Mouse (Mus musculus) kidney, embryonic 16.5 days (tissue): ENCODE results near the gene Syndig1. TPM values are rescaled to one million over a fixed set of nuclear protein-coding genes. Genes with fewer than 3 reads are reported as not detected.

Experiments
- ATAC-seq: fragments of 200-750 bp; cut with Nextera tagmentation; 2 replicates; pipeline ENCODE4 v1.8.0; 2017; ENCODE audit warnings: moderate TSS enrichment; ENCODE audit not compliant: low FRiP score, low TSS enrichment
- H3K27ac ChIP-seq: fragments of 300-500 bp; sonication (generic); 2 replicates; pipeline ENCODE4 v1.5.1; 2014; ENCODE audit warnings: low read length
- H3K27me3 ChIP-seq: fragments of 300-500 bp; sonication (generic); 2 replicates; pipeline ENCODE4 v1.6.1; 2014; ENCODE audit warnings: low read length, control low read depth, mixed read lengths; ENCODE audit not compliant: insufficient read depth
- H3K36me3 ChIP-seq: fragments of 300-500 bp; sonication (generic); 2 replicates; pipeline ENCODE4 v1.6.1; 2014; ENCODE audit warnings: low read length, control low read depth, mixed read lengths; ENCODE audit not compliant: insufficient read depth
- H3K4me1 ChIP-seq: fragments of 300-500 bp; sonication (generic); 2 replicates; pipeline ENCODE4 v1.6.1; 2014; ENCODE audit warnings: low read length, control low read depth, mixed read lengths; ENCODE audit not compliant: insufficient read depth
- H3K4me2 ChIP-seq: fragments of 300-500 bp; sonication (generic); replicated peaks from 2 replicates; pipeline ENCODE4 v1.6.1; 2014; ENCODE audit warnings: low read depth, low read length
- H3K4me3 ChIP-seq: fragments of 300-500 bp; sonication (generic); 2 replicates; pipeline ENCODE4 v1.5.1; 2014; ENCODE audit warnings: mild to moderate bottlenecking, low read length
- H3K9ac ChIP-seq: fragments of 300-500 bp; sonication (generic); replicated peaks from 2 replicates; pipeline ENCODE4 v1.6.1; 2014; ENCODE audit warnings: low read length
- H3K9me3 ChIP-seq: fragments of 300-500 bp; sonication (generic); 2 replicates; pipeline ENCODE4 v1.6.1; 2016; ENCODE audit warnings: low read length, control low read depth
- WGBS: fragments of 180-500 bp; shearing (Covaris S2); extraction: QIAGEN DNeasy Blood & Tissue Kit; methylation state at CpG from one replicate; pipeline ENCODE4 v1.1.7; 2014; 5-methylcytosine and 5-hydroxymethylcytosine counted together
- polyA plus RNA-seq: library from polyadenylated mRNA; unstranded; fragments of >200 nt; fragmentation: Nextera tagmentation; extraction: Ambion mirVana; gene quantifications from 2 replicates; pipeline ENCODE4 v1.2.1, GENCODE M21; 2015

Gene Syndig1
- polyA plus RNA-seq, 1 experiment from 2014 or later, result 6.1 TPM

DNA sequence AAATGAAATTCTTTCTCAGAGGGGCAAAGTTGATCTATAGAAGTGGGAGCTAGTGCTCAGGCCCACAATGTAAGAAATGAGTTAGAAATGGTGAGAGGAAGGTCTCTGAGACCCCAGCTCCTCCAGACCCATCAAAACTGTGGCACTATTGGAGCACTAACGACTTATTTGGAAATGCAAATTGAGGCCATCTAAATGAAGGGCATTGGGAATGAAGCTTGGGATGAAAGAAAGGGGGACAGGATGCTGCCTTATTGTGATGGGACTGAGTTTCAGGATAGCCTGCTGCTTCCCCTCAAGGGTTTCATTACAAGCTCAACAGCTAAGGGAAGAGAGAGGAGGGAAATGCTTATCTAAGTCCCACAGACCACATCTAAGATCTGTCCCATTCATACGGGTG lies 110.6 kb downstream of the Syndig1 start:
- H3K9ac ChIP-seq, result no peak overlapping the region
- 42% methylated on average over 2 of the region's 2 CpGs for WGBS
- H3K4me1 ChIP-seq, result no peaks in the 10 kb centered on the region
- no peaks in the 10 kb centered on the region for H3K36me3 ChIP-seq
- no peaks in the 10 kb centered on the region for H3K9me3 ChIP-seq
- no peak overlapping the region for H3K4me3 ChIP-seq
- H3K27ac ChIP-seq, result no peak overlapping the region
- no peak for ATAC-seq
- no peaks in the 10 kb centered on the region for H3K27me3 ChIP-seq
- H3K4me2 ChIP-seq, result no peak overlapping the region

DNA sequence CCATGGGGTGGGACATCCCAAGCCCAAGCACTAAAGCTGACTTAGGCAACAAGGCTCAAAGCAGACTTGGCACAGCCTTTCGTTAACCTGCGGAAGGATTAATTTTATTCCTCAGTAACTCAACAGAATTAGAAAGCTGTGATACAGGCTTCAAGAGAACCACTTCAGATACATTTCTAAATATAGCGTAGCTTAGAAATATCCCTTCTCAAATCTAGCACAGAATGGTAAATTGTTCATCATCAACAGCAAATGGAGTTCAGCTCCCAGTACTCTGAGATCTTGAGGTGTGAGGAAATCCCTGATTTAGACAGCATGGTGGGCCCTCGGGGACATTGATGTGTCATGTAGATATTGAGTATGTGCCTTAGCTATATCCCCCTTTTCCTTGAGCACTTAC lies 121.6 kb downstream of the Syndig1 start:
- Histone ChIP-seq H3K27me3 (no peaks in the 10 kb centered on the region), H3K9me3 (no peaks in the 10 kb centered on the region), H3K27ac (no peak overlapping the region), H3K9ac (no peak overlapping the region), H3K4me2 (no peak overlapping the region), H3K36me3 (no peaks in the 10 kb centered on the region), H3K4me1 (no peaks in the 10 kb centered on the region), H3K4me3 (no peak overlapping the region)
- no peak for ATAC-seq
- WGBS, result 88% methylated on average over 4 of the region's 4 CpGs

DNA sequence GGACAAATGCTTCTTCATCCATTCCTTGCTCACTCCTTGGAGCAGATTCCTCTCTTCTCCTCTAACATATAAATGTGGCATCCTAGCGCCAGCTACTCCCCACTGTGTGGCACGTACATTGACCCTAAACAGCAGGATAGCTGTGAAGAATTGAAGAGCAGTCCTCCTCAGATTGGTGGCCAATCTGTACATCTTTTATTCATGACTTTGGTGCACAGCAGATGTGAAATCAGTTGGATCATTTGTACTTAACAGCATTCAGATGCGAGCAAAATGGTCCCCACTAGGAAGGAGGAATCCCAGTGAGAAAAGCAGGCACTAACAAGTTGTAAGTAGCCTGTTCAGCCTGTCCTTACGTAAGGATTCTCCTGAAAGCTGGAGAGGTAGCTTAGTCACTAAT lies 142.0 kb downstream of the Syndig1 start:
- Histone ChIP-seq H3K27ac (no peak overlapping the region), H3K36me3 (no peaks in the 10 kb centered on the region), H3K27me3 (no peaks in the 10 kb centered on the region), H3K4me3 (no peak overlapping the region), H3K4me1 (no peaks in the 10 kb centered on the region), H3K9me3 (no peaks in the 10 kb centered on the region), H3K4me2 (no peak overlapping the region), H3K9ac (no peak overlapping the region)
- WGBS, result 88% methylated on average over 4 of the region's 4 CpGs
- no peak for ATAC-seq

DNA sequence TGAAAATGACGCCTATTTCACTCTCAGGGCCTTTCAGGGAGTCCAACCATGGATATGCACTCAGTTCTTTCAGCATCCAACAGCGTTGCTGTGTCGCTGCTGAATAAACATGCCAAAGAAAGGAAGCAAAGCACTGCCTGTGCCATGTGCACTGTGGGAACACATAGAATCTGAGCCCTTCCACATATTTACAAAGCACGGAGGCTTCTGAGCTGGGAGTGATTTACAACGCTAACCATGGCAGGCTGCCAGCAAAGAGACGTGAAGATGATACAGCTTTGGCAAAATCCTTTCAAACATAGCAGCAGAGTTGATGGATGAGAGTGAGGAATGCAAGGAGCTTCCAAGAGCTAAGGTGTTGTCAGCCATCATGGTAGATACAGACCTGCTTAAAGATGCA lies 144.6 kb downstream of the Syndig1 start:
- Histone ChIP-seq H3K4me2 (no peak overlapping the region), H3K36me3 (no peaks in the 10 kb centered on the region), H3K9ac (no peak overlapping the region), H3K4me1 (no peaks in the 10 kb centered on the region), H3K27ac (no peak overlapping the region), H3K4me3 (no peak overlapping the region), H3K9me3 (no peaks in the 10 kb centered on the region), H3K27me3 (no peaks in the 10 kb centered on the region)
- ATAC-seq, result no peak
- WGBS, result 46% methylated on average over 6 of the region's 6 CpGs

DNA sequence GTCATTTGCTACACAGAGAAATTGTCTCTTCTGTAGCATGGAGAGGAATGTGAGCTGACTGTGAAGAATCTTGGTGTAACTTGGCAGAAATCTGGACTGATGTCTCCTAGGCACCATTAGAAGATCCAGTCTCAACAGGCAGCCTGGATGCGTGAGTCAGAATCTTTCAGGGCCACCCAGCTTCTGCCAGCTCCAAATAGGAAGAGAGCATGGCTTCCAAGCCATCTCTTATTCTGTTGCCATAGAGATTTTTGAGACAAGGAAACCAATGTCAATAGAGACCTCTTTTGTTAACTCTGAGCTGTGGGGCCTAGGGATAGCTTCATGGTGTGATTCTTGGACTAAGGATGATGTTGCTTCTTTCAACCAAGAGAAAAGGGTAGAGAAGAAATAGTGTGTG lies 151.4 kb downstream of the Syndig1 start:
- Histone ChIP-seq H3K36me3 (no peaks in the 10 kb centered on the region), H3K4me3 (no peak overlapping the region), H3K9me3 (no peaks in the 10 kb centered on the region), H3K4me2 (no peak overlapping the region), H3K27me3 (no peaks in the 10 kb centered on the region), H3K4me1 (no peaks in the 10 kb centered on the region), H3K27ac (no peak overlapping the region), H3K9ac (no peak overlapping the region)
- no peak for ATAC-seq
- 94% methylated on average over 1 of the region's 1 CpGs for WGBS

DNA sequence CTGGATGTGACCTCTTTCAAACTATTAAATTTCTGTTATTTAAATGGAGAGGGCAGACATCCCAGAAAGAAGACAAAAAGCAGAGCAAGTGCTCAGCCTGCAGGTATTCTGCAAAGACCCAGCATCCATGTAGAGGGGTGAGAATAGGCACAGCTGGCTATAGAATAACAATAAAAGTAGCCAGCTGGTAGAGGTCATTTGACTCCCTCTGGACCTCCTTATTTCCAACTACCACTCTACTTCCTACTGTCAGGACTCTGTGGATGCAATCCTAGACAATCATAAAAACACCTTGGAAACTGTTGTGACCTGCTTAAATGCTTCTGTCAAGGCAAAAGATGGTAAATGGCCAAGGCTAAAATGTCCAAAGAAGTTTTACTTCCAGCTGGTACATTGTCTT lies 153.5 kb downstream of the Syndig1 start:
- H3K9ac ChIP-seq, result no peak overlapping the region
- no peaks in the 10 kb centered on the region for H3K27me3 ChIP-seq
- H3K27ac ChIP-seq, result no peak overlapping the region
- no peak overlapping the region for H3K4me2 ChIP-seq
- H3K36me3 ChIP-seq, result no peaks in the 10 kb centered on the region
- ATAC-seq, result no peak
- H3K9me3 ChIP-seq, result no peaks in the 10 kb centered on the region
- no peaks in the 10 kb centered on the region for H3K4me1 ChIP-seq
- no peak overlapping the region for H3K4me3 ChIP-seq

DNA sequence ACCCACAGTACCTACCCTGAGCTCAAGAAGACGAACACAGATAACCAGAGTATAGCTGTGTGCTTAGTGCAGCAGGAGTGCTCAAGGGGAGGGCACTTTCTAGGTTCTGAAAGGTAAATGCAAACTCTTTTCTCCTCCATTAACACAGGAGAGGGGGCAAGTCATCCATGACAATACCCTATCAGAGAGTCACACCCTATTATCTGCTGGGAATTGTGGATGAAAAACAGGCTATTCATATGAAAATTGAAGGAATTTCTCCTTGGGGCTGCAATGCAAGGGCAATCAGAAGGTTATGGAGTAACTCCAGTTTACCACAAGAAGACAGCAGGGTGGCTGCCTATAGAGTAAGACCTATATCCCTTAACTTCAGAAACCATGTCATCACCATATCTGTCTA lies 154.1 kb downstream of the Syndig1 start:
- Histone ChIP-seq H3K27ac (no peak overlapping the region), H3K36me3 (no peaks in the 10 kb centered on the region), H3K4me1 (no peaks in the 10 kb centered on the region), H3K4me2 (no peak overlapping the region), H3K9me3 (no peaks in the 10 kb centered on the region), H3K27me3 (no peaks in the 10 kb centered on the region), H3K9ac (no peak overlapping the region), H3K4me3 (no peak overlapping the region)
- no peak for ATAC-seq
- WGBS, result 84% methylated on average over 1 of the region's 1 CpGs

DNA sequence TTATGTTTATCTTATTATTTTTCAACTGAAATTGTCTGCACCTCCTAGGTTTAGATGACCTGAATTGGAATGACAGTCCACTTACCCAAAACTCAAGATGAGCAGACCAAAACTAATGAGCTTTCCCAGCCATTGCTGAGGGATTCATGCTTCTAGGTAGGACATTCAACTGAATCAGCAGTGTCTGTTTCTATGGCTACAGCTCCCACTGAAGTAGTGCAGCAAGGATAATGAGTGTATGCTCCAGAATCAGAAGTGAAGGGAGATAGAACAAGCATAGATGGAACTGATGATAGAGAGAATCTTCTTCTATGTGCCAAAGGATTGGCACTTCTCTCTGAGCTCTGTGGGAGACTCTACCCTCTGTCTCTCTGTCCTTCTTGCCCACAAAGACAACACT lies 158.6 kb downstream of the Syndig1 start:
- Histone ChIP-seq H3K36me3 (no peaks in the 10 kb centered on the region), H3K27me3 (no peaks in the 10 kb centered on the region), H3K4me3 (no peak overlapping the region), H3K9ac (no peak overlapping the region), H3K9me3 (no peaks in the 10 kb centered on the region), H3K27ac (no peak overlapping the region), H3K4me1 (no peaks in the 10 kb centered on the region), H3K4me2 (no peak overlapping the region)
- no peak for ATAC-seq

DNA sequence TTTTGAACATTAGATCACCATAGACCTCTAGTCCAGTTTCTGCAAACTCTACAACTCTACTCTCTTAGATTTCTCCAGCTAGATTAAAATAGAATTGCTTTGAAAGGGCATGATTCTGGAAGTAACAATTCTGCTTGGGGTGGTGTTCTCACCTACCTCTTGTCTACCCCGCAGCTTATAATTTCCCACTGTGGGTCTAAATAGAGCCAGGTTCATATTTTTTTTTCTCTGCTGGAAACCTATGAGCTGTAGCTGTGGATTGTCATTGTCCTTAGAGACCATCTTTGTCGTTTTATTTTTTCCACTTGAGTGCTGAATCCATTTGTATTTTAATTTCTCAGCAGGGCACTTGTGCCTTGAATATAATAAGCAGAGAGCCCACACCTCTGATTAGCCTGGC lies 162.5 kb downstream of the Syndig1 start:
- no peaks in the 10 kb centered on the region for H3K27me3 ChIP-seq
- H3K9ac ChIP-seq, result no peak overlapping the region
- WGBS, result 66% methylated on average over 2 of the region's 2 CpGs
- no peaks in the 10 kb centered on the region for H3K4me1 ChIP-seq
- no peak for ATAC-seq
- no peaks in the 10 kb centered on the region for H3K9me3 ChIP-seq
- no peaks in the 10 kb centered on the region for H3K36me3 ChIP-seq
- H3K4me3 ChIP-seq, result no peak overlapping the region
- H3K27ac ChIP-seq, result no peak overlapping the region
- H3K4me2 ChIP-seq, result no peak overlapping the region

DNA sequence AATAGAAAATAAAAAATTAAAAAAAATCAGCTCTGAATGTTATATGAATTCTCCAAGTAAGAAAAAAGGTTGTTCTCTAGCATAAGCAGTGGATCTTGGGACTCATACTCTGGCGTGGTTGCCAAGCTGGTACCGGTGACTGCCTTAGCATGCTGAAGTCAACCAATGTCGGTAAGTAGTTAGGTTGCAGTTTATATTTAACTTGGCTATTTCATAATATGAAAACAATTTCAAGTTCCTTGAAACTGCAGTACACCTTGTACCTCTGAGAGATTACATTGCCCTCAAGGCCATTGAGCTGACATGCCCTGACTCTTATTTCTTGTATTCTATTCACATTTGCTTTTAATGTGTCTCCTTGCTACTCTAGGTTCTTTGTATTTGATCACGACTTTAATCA lies 163.9 kb downstream of the Syndig1 start:
- Histone ChIP-seq H3K4me2 (no peak overlapping the region), H3K27ac (no peak overlapping the region), H3K4me3 (no peak overlapping the region), H3K4me1 (no peaks in the 10 kb centered on the region), H3K9ac (no peak overlapping the region), H3K27me3 (no peaks in the 10 kb centered on the region), H3K9me3 (no peaks in the 10 kb centered on the region), H3K36me3 (no peaks in the 10 kb centered on the region)
- WGBS, result 87% methylated on average over 4 of the region's 4 CpGs
- ATAC-seq, result no peak

DNA sequence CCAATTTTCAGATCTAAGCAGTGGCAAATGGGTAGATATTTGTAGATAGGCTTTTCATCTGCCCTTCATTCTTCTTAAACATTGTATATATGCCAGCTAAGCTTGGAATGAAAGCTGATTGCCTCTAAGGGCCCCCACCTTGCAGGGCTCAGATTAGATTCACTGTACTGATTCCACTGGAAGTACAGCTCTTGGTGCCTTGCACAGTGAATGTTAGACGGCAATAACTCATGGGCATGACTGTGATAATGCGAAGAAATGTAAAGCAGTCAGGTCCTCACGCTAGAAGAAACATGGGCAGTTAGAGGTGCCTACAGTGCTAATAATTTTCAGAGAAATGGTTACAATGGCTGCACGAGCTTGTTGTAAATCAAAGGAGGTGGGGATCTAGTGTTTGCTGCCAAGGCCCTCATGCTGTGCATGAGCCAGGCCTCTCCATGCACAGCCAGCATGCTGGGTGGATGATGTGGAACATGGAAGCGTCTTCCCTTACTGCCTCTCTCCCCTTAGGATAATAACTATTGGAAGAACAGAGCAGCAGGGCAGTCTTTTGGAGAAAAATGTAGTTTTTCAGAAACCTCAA lies 167.5 kb downstream of the Syndig1 start:
- no peak overlapping the region for H3K27ac ChIP-seq
- WGBS, result 64% methylated on average over 5 of the region's 5 CpGs

More for the DNA sequence above, 167.5 kb downstream of the Syndig1 start:
- ATAC-seq, result no peak
- no peaks in the 10 kb centered on the region for H3K9me3 ChIP-seq
- H3K4me1 ChIP-seq, result no peaks in the 10 kb centered on the region
- no peak overlapping the region for H3K4me3 ChIP-seq
- H3K36me3 ChIP-seq, result no peaks in the 10 kb centered on the region
- H3K27me3 ChIP-seq, result no peaks in the 10 kb centered on the region
- no peak overlapping the region for H3K4me2 ChIP-seq
- no peak overlapping the region for H3K9ac ChIP-seq
